Mouse (Mus musculus) cerebellum, adult 2 months (tissue): Measurements from ENCODE around the gene Gk5. TPM values are rescaled to one million over a fixed set of nuclear protein-coding genes. Genes with fewer than 3 reads are reported as not detected.
"Not testable (repeated sequence)": the region's sequence is repeated elsewhere in the genome, so short reads cannot be mapped to it uniquely, and the experiment has no call there.

ENCODE experiments used
- DNase-seq, 2 experiments: peaks; one replicate each; pipeline ENCODE4 v3.0.0; 2021
- H3K27ac ChIP-seq: fragments of 200-500 bp; 2 replicates; pipeline ENCODE4 v1.5.1; 2012; ENCODE audit warnings: low read length, control low read depth, inconsistent platforms; ENCODE audit not compliant: insufficient read depth
- H3K27me3 ChIP-seq: fragments of 200-500 bp; 2 replicates; pipeline ENCODE4 v1.6.1; 2012; ENCODE audit warnings: inconsistent platforms, mild to moderate bottlenecking, low read length, moderate library complexity; ENCODE audit not compliant: control insufficient read depth, insufficient read depth
- H3K4me1 ChIP-seq: fragments of 200-500 bp; 2 replicates; pipeline ENCODE4 v1.6.1; 2011; ENCODE audit warnings: low read length; ENCODE audit not compliant: control insufficient read depth, insufficient read depth
- H3K4me3 ChIP-seq: fragments of 200-500 bp; replicated peaks from 2 replicates; pipeline ENCODE3; 2011; ENCODE audit warnings: mild to moderate bottlenecking, low read depth, low read length, control low read depth; ENCODE audit not compliant: insufficient read depth
- CTCF ChIP-seq: fragments of 200-500 bp; IDR thresholded peaks from 2 replicates; pipeline ENCODE4 v1.5.1; 2011; ENCODE audit warnings: low read depth, mild to moderate bottlenecking, control low read depth, low read length, moderate library complexity, borderline replicate concordance; ENCODE audit not compliant: insufficient read depth
- POLR2A ChIP-seq: fragments of 200-500 bp; IDR thresholded peaks from 2 replicates; pipeline ENCODE4 v1.6.1; 2011; ENCODE audit warnings: low read length, control low read depth, borderline replicate concordance; ENCODE audit not compliant: insufficient read depth
- WGBS: fragments of 180-500 bp; shearing (Covaris S2); methylation state at CpG from one replicate; pipeline ENCODE4 v1.1.7; 2018; 5-methylcytosine and 5-hydroxymethylcytosine counted together
- polyA plus RNA-seq: library from polyadenylated mRNA; depleted of rRNA; stranded (reverse); fragments of >200 nt; gene quantifications from 2 replicates; pipeline ENCODE4 v1.2.3, GENCODE M21; 2012; rRNA removed

Gene Gk5
- polyA plus RNA-seq, result 1.6 and 1.7 TPM in 2 replicates

- peak within 1 kb of the TSS; percentile 53 for H3K4me3 ChIP-seq
- no peaks in the 10 kb centered on the region for H3K4me1 ChIP-seq
- no peaks in the 10 kb centered on the region for H3K27me3 ChIP-seq
- 1% methylated on average over 76 of the region's 76 CpGs for WGBS
- no peak within 1 kb of the TSS for H3K27ac ChIP-seq
- TF ChIP-seq CTCF, result no peak
- no peak for TF ChIP-seq POLR2A
- peak; percentile 86 to 87 for DNase-seq
These were observed at the start of gene Gk5 for GRCm38 (mm10) chr9:96118861-96119772. Gene Gk5 (plus strand): TSS chr9:96119362.

GRCm38 (mm10) chr9:96078752-96079315 is 40.3 kb upstream of the Gk5 start:
- TF ChIP-seq CTCF (no peak), POLR2A (no peak)
- 79% methylated on average over 13 of the region's 13 CpGs for WGBS
- H3K27me3 ChIP-seq, result no peaks in the 10 kb centered on the region
- H3K4me1 ChIP-seq, result no peaks in the 10 kb centered on the region
- H3K4me3 ChIP-seq, result no peak overlapping the region
- no peak for DNase-seq
- no peak overlapping the region for H3K27ac ChIP-seq

- TF ChIP-seq POLR2A, result no peak
- TF ChIP-seq CTCF, result no peak
- Histone ChIP-seq H3K27me3 (no peaks in the 10 kb centered on the region), H3K27ac (no peak overlapping the region), H3K4me3 (no peak overlapping the region), H3K4me1 (no peaks in the 10 kb centered on the region)
- DNase-seq, result no peak
- 89% methylated on average over 6 of the region's 6 CpGs for WGBS
These were observed 33.9 kb upstream of the Gk5 start for GRCm38 (mm10) chr9:96085293-96085692.

GRCm38 (mm10) chr9:96087671-96088070 is 31.5 kb upstream of the Gk5 start:
- 78% methylated on average over 2 of the region's 2 CpGs for WGBS
- Histone ChIP-seq H3K27ac (no peak overlapping the region), H3K4me1 (no peaks in the 10 kb centered on the region), H3K27me3 (no peaks in the 10 kb centered on the region), H3K4me3 (no peak overlapping the region)
- TF ChIP-seq CTCF (no peak), POLR2A (no peak)
- DNase-seq, result no peak

GRCm38 (mm10) chr9:96088456-96088855 is 30.7 kb upstream of the Gk5 start:
- H3K4me1 ChIP-seq, H3K4me3 ChIP-seq, H3K27ac ChIP-seq, H3K27me3 ChIP-seq, DNase-seq: not testable (repeated sequence)
- 83% methylated on average over 3 of the region's 3 CpGs for WGBS

- H3K27ac ChIP-seq, H3K4me3 ChIP-seq, H3K4me1 ChIP-seq, DNase-seq, H3K27me3 ChIP-seq: not testable (repeated sequence)
- 90% methylated on average over 10 of the region's 10 CpGs for WGBS
These were observed 26.5 kb upstream of the Gk5 start for GRCm38 (mm10) chr9:96092637-96093036.

GRCm38 (mm10) chr9:96093221-96093620 is 25.9 kb upstream of the Gk5 start:
- WGBS, result 94% methylated on average over 1 of the region's 1 CpGs
- Histone ChIP-seq H3K4me3 (no peak overlapping the region), H3K27me3 (no peaks in the 10 kb centered on the region), H3K4me1 (no peaks in the 10 kb centered on the region), H3K27ac (no peak overlapping the region)
- TF ChIP-seq CTCF (no peak), POLR2A (no peak)
- DNase-seq, result no peak

- no peak overlapping the region for H3K27ac ChIP-seq
- no peak overlapping the region for H3K4me3 ChIP-seq
- WGBS, result 44% methylated on average over 1 of the region's 1 CpGs
- H3K27me3 ChIP-seq, result no peaks in the 10 kb centered on the region
- TF ChIP-seq CTCF (no peak), POLR2A (no peak)
- H3K4me1 ChIP-seq, result no peaks in the 10 kb centered on the region
- DNase-seq, result no peak
These were observed 24.8 kb upstream of the Gk5 start for GRCm38 (mm10) chr9:96094341-96094740.
